In the genomic region with DNA sequence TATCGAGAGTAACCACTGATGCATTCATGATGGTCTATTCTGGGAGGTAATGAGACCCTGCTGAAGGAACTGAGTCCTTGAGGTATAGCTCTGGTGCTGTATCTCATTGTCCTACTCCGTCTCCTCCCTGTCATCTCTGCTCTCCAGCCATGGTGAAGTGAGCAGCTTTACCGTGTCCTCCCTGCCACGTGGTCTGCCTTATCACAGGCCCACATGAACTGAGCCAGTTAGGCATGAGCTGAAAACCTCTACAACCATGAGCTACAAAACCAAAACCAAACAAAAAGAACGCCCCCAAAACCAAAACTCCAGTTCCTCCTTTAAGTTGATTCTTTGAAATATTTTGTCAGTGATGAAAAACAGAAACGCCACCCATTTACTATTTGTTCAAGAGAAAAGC, we compare ENCODE assay signal across 11 mouse cellular contexts.
"Had no signal": no experiment of that assay in that cellular context is flagged by ENCODE, and none has a peak within 500 bp of the region (broad histone marks: within the 10 kb centered on the region; RNA-seq: fewer than 3 reads in every experiment).

No protein-coding gene starts in this region.

- H3K4me2 ChIP-seq: midbrain, embryonic 12.5 days had no signal

- H3K4me3 ChIP-seq: left cerebral cortex, adult 2 months; limb, embryonic 10.5 days; midbrain, embryonic 12.5 days had no signal

- H3K9me3 ChIP-seq: limb, embryonic 10.5 days; midbrain, embryonic 12.5 days had no signal

- H3K27ac ChIP-seq: left cerebral cortex, adult 2 months; limb, embryonic 10.5 days; midbrain, embryonic 12.5 days; stomach, postnatal 0 days had no signal

- H3K9ac ChIP-seq: midbrain, embryonic 12.5 days had no signal

- DNase-seq: kidney, adult 8-10 months; kidney, postnatal 25 days; lung, adult 18-20 months; right cerebral cortex, adult 18-20 months; right cerebral cortex, postnatal 25 days; thymus, postnatal 4 days had no signal

- H3K4me1 ChIP-seq: limb, embryonic 10.5 days; midbrain, embryonic 12.5 days had no signal

- H3K27me3 ChIP-seq: midbrain, embryonic 12.5 days had no signal

- ATAC-seq: intestine, postnatal 0 days had no signal
